Mouse (Mus musculus): Measurements from ENCODE around the gene Grm2.

GRCm38 (mm10) chr9:106641346-106641745 is 14.5 kb downstream of the Grm2 start:
- TF ChIP-seq HCFC1 (IDR thresholded peaks at IDR 0.05; ENCODE audit: borderline replicate concordance, insufficient read depth, low read length), result no peak
- no peak for TF ChIP-seq MAFK (IDR thresholded peaks at IDR 0.05; ENCODE audit: insufficient read depth, low read depth, low read length)
- TF ChIP-seq CHD2 (IDR thresholded peaks at IDR 0.05; ENCODE audit: low read depth, low read length), result no peak
- no peak for TF ChIP-seq ZNF384 (IDR thresholded peaks at IDR 0.05; ENCODE audit: low read depth, low read length)
- no peak for TF ChIP-seq ZC3H11A (IDR thresholded peaks at IDR 0.05; ENCODE audit: borderline replicate concordance, low read depth, low read length)
